24 mouse cellular contexts compared by ENCODE assay signal in genomic region chr15:99151324-99151723, GRCm38 (mm10). TPM values are rescaled to one million over a fixed set of nuclear protein-coding genes. Genes with fewer than 3 reads are reported as not detected.
DNase-seq lines count a peak whose midpoint lies in the region; ATAC-seq and TF ChIP-seq lines count a peak whose summit lies in the region.
"Had no signal": no experiment of that assay in that cellular context is flagged by ENCODE, and none has a peak within 500 bp of the region (broad histone marks: within the 10 kb centered on the region; RNA-seq: fewer than 3 reads in every experiment).

No protein-coding gene starts in this region.

- H3K36me3 ChIP-seq in lung, embryonic 16.5 days (ENCODE audit: control insufficient read depth, insufficient read depth, low read length) = peaks cover 13% of the 10 kb centered on the region; the same call in 1 of the 2 replicates
- H3K36me3 ChIP-seq in stomach, embryonic 16.5 days (ENCODE audit: control insufficient read depth, insufficient read depth, low read length) = no peaks in the 10 kb centered on the region
- H3K36me3 ChIP-seq in stomach, postnatal 0 days (ENCODE audit: control insufficient read depth, insufficient read depth, low read length) = 0 out of 2 replicates have a peak, but pooled peaks cover 3% of the 10 kb centered on the region

- no peak for TF ChIP-seq EP300 in stomach, postnatal 0 days (optimal IDR thresholded peaks at IDR 0.05)

- no peaks in the 10 kb centered on the region for H3K9me3 ChIP-seq in lung, embryonic 16.5 days (ENCODE audit: control insufficient read depth, low read length)
- H3K9me3 ChIP-seq in stomach, embryonic 16.5 days (replicated peaks; ENCODE audit: control insufficient read depth, low read length) = no peaks in the 10 kb centered on the region
- H3K9me3 ChIP-seq in stomach, postnatal 0 days (ENCODE audit: control insufficient read depth, low read length) = no peaks in the 10 kb centered on the region
- H3K9me3 ChIP-seq: embryonic facial prominence, embryonic 13.5 days; forebrain, embryonic 12.5 days; forebrain, embryonic 15.5 days; hindbrain, embryonic 10.5 days; hindbrain, embryonic 13.5 days had no signal

- peak; percentile 2 for DNase-seq in heart, postnatal 4 days
- DNase-seq in heart, adult 11 months = no peak
- DNase-seq in lung, adult 2 months = no peak
- DNase-seq in stomach, postnatal 0 days (ENCODE audit: low spot score) = no peak
- DNase-seq in thymus, postnatal 25 days = no peak
- DNase-seq: adrenal gland, adult 2 months; adrenal gland, postnatal 14 days; cerebellum, adult 11 months; cerebellum, adult 2 months; cerebellum, adult 9-11 months; cerebellum, postnatal 25 days; gastrocnemius, postnatal 25 days; heart, adult 2 months had no signal

- no peak overlapping the region for H3K4me2 ChIP-seq in lung, embryonic 16.5 days (ENCODE audit: low read depth, low read length)
- H3K4me2 ChIP-seq in stomach, embryonic 16.5 days (ENCODE audit: low read depth, low read length) = no peak overlapping the region
- H3K4me2 ChIP-seq in stomach, postnatal 0 days (replicated peaks; ENCODE audit: low read depth) = no peak overlapping the region
- H3K4me2 ChIP-seq: embryonic facial prominence, embryonic 13.5 days; forebrain, embryonic 12.5 days; forebrain, embryonic 15.5 days; hindbrain, embryonic 13.5 days had no signal

- WGBS in lung, embryonic 16.5 days = 51% methylated on average over 8 of the region's 8 CpGs
- WGBS in lung, adult 2 months = 63% methylated on average over 8 of the region's 8 CpGs
- 60% methylated on average over 8 of the region's 8 CpGs for WGBS in stomach, embryonic 16.5 days
- WGBS in stomach, postnatal 0 days = 61% methylated on average over 8 of the region's 8 CpGs

- H3K4me3 ChIP-seq in lung, embryonic 16.5 days (ENCODE audit: low read length) = no peak overlapping the region
- H3K4me3 ChIP-seq in lung, adult 2 months (replicated peaks; ENCODE audit: extremely low read depth, low read depth, low read length) = no peak overlapping the region
- no peak overlapping the region for H3K4me3 ChIP-seq in stomach, embryonic 16.5 days (replicated peaks; ENCODE audit: low read length)
- no peak overlapping the region for H3K4me3 ChIP-seq in stomach, postnatal 0 days (ENCODE audit: low read depth, low read length)
- H3K4me3 ChIP-seq: embryonic facial prominence, embryonic 13.5 days; erythroblast, embryonic 14.5 days; forebrain, embryonic 12.5 days; forebrain, embryonic 15.5 days; heart, adult 2 months; hindbrain, embryonic 10.5 days; hindbrain, embryonic 13.5 days had no signal

- peak overlapping the region; percentile 75 for H3K27ac ChIP-seq in lung, embryonic 16.5 days (ENCODE audit: low read length)
- H3K27ac ChIP-seq in stomach, embryonic 16.5 days (ENCODE audit: low read length) = peak overlapping the region; percentile 37; the same call in 1 of the 2 replicates
- no peak overlapping the region for H3K27ac ChIP-seq in stomach, postnatal 0 days (replicated peaks)
- H3K27ac ChIP-seq: embryonic facial prominence, embryonic 13.5 days; forebrain, embryonic 12.5 days; forebrain, embryonic 15.5 days; heart, adult 2 months; hindbrain, embryonic 10.5 days; hindbrain, embryonic 13.5 days had no signal

- no peaks in the 10 kb centered on the region for H3K27me3 ChIP-seq in lung, embryonic 16.5 days (ENCODE audit: control insufficient read depth, insufficient read depth, low read depth, low read length)
- H3K27me3 ChIP-seq in stomach, embryonic 16.5 days (ENCODE audit: control insufficient read depth, insufficient read depth, low read length) = no peaks in the 10 kb centered on the region
- no peaks in the 10 kb centered on the region for H3K27me3 ChIP-seq in stomach, postnatal 0 days (ENCODE audit: control insufficient read depth, insufficient read depth, low read length)
- H3K27me3 ChIP-seq: embryonic facial prominence, embryonic 13.5 days; forebrain, embryonic 12.5 days; forebrain, embryonic 15.5 days; hindbrain, embryonic 13.5 days had no signal

- no peak for TF ChIP-seq POLR2A in lung, adult 2 months (IDR thresholded peaks at IDR 0.05; ENCODE audit: borderline replicate concordance, extremely low read depth, low read depth, low read length)

- peaks cover 3% of the 10 kb centered on the region for H3K4me1 ChIP-seq in lung, embryonic 16.5 days (replicated peaks; ENCODE audit: control insufficient read depth, insufficient read depth, low read length)
- no peaks in the 10 kb centered on the region for H3K4me1 ChIP-seq in lung, adult 2 months (ENCODE audit: control insufficient read depth, insufficient read depth, low read length)
- no peaks in the 10 kb centered on the region for H3K4me1 ChIP-seq in stomach, embryonic 16.5 days (ENCODE audit: control insufficient read depth, insufficient read depth, low read length)
- no peaks in the 10 kb centered on the region for H3K4me1 ChIP-seq in stomach, postnatal 0 days (replicated peaks; ENCODE audit: control insufficient read depth, insufficient read depth)
- H3K4me1 ChIP-seq: embryonic facial prominence, embryonic 13.5 days; forebrain, embryonic 12.5 days; forebrain, embryonic 15.5 days; hindbrain, embryonic 13.5 days had no signal

- no peak overlapping the region for H3K9ac ChIP-seq in lung, embryonic 16.5 days (ENCODE audit: low read length)
- no peak overlapping the region for H3K9ac ChIP-seq in stomach, embryonic 16.5 days (ENCODE audit: low read length)
- H3K9ac ChIP-seq in stomach, postnatal 0 days (ENCODE audit: low read length) = no peak overlapping the region
- H3K9ac ChIP-seq: embryonic facial prominence, embryonic 13.5 days; forebrain, embryonic 12.5 days; forebrain, embryonic 15.5 days; hindbrain, embryonic 13.5 days had no signal

- peak; percentile 68 for ATAC-seq in lung, embryonic 16.5 days (ENCODE audit: low read depth)
- no peak for ATAC-seq in stomach, embryonic 16.5 days (ENCODE audit: insufficient read depth, low FRiP score)
- ATAC-seq in stomach, postnatal 0 days (ENCODE audit: low FRiP score, low TSS enrichment) = no peak
- ATAC-seq: CD4-positive, CD25-positive, alpha-beta regulatory T cell, adult 4 months; forebrain, embryonic 15.5 days; hindbrain, embryonic 16.5 days had no signal

- no peak for TF ChIP-seq CTCF in lung, adult 2 months (IDR thresholded peaks at IDR 0.05; ENCODE audit: insufficient read depth, low read length)
- no peak for TF ChIP-seq CTCF in stomach, postnatal 0 days (IDR thresholded peaks at IDR 0.05; ENCODE audit: low read depth)

RNA-seq across cellular contexts. Expression of gene Spats2, which starts 25.6 kb away (rescaled TPM):
- total RNA-seq in heart, postnatal 4 days (2021) = 10 to 100 TPM; 24.8 to 28.3 TPM
- polyA plus RNA-seq in lung, embryonic 16.5 days (2015; fragmentation: Nextera tagmentation; extraction: Ambion mirVana) = 27.1 and 30.1 TPM in 2 replicates
- polyA plus RNA-seq in lung, adult 2 months (2012; rRNA removed) = 7.1 and 10.6 TPM in 2 replicates
- 18.3 and 20.2 TPM in 2 replicates for polyA plus RNA-seq in stomach, embryonic 16.5 days (2015; fragmentation: Nextera tagmentation; extraction: Ambion mirVana)
- 13.7 and 13.9 TPM in 2 replicates for polyA plus RNA-seq in stomach, postnatal 0 days (2015; fragmentation: Nextera tagmentation; extraction: Ambion mirVana)

RNA-seq across cellular contexts. Expression of gene Dnajc22, which starts 58.4 kb away (rescaled TPM):
- 1 to 10 TPM in 1 of 2 experiments, under 1 TPM in 1; 0.79 to 1.2 TPM for total RNA-seq in heart, postnatal 4 days (2021)
- 1.6 and 2.4 TPM in 2 replicates for polyA plus RNA-seq in lung, embryonic 16.5 days (2015; fragmentation: Nextera tagmentation; extraction: Ambion mirVana)
- 0.23 and 0.53 TPM in 2 replicates for polyA plus RNA-seq in lung, adult 2 months (2012; rRNA removed)
- 14.1 TPM in 2 replicates for polyA plus RNA-seq in stomach, embryonic 16.5 days (2015; fragmentation: Nextera tagmentation; extraction: Ambion mirVana)
- 13.5 and 14.4 TPM in 2 replicates for polyA plus RNA-seq in stomach, postnatal 0 days (2015; fragmentation: Nextera tagmentation; extraction: Ambion mirVana)
- total RNA-seq: common myeloid progenitor, adult 5-6 weeks had no signal
- polyA plus RNA-seq: CD4-positive, CD25-positive, alpha-beta regulatory T cell, adult 4 months had no signal
